Mouse (Mus musculus): ENCODE data around the gene Hist1h4h.
A peak's percentile ranks its signal among the peaks of the same experiment; 100 is the strongest.
"Not testable (repeated sequence)": the region's sequence is repeated elsewhere in the genome, so short reads cannot be mapped to it uniquely, and the experiment has no call there.

Gene Hist1h4h

GRCm38 (mm10) chr13:23555839-23556416 is 25.1 kb downstream of the Hist1h4h start:
- DNase-seq, result peak; percentile 82

DNA sequence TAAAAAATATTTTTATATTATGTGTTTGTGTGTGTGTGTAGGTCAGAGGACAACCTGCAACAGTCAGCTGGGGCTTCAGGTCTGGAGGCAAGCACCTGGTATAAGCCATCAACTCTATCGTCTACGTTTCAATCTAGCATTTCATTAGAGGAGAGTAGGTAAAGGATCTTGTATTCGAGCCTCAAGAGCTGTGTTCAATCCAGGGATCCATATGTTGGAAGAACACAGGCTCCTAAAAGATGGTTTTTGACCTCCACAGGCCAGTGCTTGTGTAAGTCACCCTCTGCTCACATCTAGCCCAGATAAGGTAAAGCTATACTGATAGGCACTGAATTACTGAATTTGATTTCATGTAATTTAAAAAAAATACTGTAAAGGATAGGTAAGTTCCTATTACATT is 26.1 kb downstream of the Hist1h4h start:
- DNase-seq, result no peak

DNA sequence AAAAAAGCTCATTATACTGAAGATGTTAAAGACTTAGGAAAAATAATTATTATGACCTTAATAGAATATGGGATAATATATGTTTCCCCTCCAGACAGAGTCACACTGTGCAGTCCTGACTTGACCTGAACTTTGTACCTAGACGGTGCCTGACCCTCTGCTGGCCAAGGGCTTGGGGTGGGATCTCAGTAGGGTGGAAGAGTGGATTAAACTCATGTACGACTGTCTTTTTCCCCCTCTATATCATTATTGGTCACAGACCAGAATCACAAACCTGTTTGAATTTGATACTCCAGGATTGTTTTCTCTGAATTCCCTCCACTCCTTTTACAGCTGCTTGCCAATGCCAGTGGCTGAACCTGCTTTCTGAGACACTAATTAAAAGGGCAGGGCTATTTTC is 29.8 kb downstream of the Hist1h4h start:
- not testable (repeated sequence) for DNase-seq

GRCm38 (mm10) chr13:23561531-23561882 is 30.7 kb downstream of the Hist1h4h start:
- DNase-seq, result not testable (repeated sequence)

DNA sequence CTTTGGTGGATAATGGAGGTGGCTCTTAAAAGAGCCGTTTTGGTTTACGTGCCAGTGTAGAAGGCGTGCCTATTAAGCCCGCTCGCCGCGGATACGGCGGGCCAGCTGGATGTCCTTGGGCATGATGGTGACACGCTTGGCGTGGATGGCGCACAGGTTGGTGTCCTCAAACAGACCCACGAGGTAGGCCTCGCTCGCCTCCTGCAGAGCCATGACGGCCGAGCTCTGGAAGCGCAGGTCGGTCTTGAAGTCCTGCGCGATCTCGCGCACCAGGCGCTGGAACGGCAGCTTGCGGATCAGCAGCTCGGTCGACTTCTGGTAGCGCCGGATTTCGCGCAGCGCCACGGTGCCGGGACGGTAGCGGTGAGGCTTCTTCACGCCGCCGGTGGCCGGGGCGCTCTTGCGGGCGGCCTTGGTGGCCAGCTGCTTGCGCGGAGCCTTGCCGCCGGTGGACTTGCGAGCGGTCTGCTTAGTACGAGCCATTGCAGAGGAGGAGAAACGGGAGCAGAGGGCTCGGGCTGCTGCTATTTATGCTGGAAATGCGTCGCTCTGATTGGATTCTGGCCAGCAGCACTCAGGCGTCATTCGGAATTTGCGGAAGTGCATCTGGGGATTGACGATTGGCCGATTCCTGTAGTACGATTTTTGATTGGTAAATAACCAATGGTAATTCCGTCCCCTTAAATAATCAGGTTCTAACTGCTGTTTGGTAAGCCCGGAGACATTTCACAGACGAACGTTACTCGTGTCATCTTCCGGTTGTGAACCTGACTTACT is 31.2 kb downstream of the Hist1h4h start, which contains the start of gene Hist1h3e:
Hist1h3e (minus strand) TSS at position 487 of the 777 bp plus-strand sequence.
- DNase-seq, result peak; percentile 94

DNA sequence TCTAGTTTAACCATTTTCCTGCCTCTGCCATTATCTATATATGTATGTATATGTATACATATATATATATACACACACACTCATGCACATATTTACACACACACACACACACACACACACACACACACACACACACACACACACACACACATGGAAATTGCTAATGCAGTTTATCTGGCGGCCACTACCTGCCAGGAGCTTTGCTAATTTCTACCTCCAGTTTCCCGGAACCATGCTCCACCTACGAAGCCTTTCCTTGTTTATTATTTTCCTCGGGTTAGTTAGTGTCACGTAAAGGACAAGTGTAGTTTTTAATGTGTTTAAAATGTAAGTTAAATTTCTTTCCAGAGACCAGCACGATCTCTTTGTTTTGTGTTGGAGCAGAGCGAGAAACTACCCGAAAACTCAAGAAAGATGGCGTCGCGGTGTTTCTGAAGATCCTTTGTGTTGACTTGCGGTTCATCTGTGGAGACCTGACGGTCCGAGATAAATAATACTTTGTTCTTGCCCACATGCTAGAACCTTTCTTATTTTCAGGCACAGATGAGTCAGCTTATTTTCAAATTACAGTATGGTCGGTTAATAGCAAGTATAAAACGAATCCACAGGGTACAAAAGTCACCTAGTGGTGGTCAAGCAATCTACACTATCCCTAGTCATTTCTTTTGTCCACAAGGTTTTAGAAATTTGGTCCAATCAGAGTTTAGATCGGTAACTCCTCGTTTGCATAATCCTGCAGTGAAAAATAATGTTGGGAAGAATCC is 32.0 kb downstream of the Hist1h4h start:
- peak; percentile 60 for DNase-seq

DNA sequence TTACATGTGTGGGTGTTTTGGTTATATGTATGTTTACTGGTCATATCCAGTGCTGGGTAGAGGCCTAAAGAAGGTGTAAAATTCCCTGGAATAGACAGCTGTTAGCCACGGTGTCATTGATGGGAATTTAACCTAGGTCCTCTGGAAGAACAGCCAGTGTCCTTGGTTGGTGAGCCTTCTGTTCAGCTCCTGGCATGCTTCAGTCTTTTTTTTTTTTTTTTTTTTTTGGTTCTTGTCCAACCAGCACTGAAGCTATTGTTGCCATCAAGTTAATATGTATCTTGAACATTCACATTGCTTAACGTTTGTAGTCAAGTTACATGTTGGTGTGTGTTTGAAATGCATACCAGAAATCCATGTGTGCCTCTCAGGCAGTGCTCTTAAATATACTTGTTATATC is 33.6 kb downstream of the Hist1h4h start:
- no peak for DNase-seq

- DNase-seq, result not testable (repeated sequence)
These were observed 39.6 kb downstream of the Hist1h4h start for GRCm38 (mm10) chr13:23570261-23571021.

- peak; percentile 73 for DNase-seq
These were observed 40.2 kb downstream of the Hist1h4h start, which contains the start of the genes Hist1h2ae and Hist1h2bg for GRCm38 (mm10) chr13:23571022-23571503. Gene Hist1h2ae, minus strand, starts transcription at chr13:23571220. Gene Hist1h2bg, plus strand, starts transcription at chr13:23571396.

- not testable (repeated sequence) for DNase-seq
These were observed 40.8 kb downstream of the Hist1h4h start for GRCm38 (mm10) chr13:23571504-23572217.

- no peak for DNase-seq
These were observed 41.6 kb downstream of the Hist1h4h start for GRCm38 (mm10) chr13:23572218-23573033.

DNA sequence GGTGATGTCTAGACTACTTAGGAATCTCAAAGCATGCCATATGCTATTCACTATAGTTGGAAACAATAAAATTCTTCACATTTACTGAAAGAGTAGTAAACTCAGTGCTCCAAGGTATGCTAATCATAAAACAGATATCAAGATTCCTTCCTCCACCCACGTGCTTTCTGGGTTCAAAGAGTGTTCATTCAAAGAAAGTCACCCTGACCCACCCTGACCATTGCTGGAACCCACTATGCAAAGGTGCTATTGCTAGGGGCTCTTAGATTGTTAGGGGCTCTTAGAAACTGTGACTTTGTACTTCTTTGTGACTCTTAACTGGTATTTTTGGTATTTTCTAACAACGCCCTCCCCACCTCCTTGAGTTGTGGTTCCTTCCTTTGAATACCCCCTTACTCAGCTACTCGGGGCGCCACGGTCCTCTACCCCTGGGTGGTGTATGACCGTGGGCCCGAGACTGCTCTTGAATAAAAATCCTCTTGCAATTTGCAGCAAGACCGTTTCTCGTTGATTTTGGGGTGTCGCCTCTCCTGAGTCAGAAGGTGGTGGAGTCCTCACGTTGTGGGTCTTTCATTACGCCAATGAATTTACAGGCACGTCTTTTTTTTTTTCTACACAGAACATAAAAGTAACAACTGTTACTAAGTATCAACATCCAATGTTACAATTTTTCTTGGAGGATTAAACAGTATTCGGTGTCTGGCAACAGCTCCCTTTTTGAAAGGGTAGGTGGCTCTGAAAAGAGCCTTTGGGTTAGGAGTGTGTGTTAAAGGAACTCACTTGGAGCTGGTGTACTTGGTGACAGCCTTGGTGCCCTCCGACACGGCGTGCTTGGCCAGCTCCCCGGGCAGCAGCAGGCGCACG is 42.4 kb downstream of the Hist1h4h start:
- not testable (repeated sequence) for DNase-seq

- peak; percentile 86 for DNase-seq
These were observed 43.2 kb downstream of the Hist1h4h start, which contains the start of the genes Hist1h2bf and Hist1h2ad for GRCm38 (mm10) chr13:23573898-23574524. Gene Hist1h2bf, minus strand, starts transcription at chr13:23574196. Gene Hist1h2ad, plus strand, starts transcription at chr13:23574381.

- DNase-seq, result not testable (repeated sequence)
These were observed 43.8 kb downstream of the Hist1h4h start for GRCm38 (mm10) chr13:23574546-23575170.

DNA sequence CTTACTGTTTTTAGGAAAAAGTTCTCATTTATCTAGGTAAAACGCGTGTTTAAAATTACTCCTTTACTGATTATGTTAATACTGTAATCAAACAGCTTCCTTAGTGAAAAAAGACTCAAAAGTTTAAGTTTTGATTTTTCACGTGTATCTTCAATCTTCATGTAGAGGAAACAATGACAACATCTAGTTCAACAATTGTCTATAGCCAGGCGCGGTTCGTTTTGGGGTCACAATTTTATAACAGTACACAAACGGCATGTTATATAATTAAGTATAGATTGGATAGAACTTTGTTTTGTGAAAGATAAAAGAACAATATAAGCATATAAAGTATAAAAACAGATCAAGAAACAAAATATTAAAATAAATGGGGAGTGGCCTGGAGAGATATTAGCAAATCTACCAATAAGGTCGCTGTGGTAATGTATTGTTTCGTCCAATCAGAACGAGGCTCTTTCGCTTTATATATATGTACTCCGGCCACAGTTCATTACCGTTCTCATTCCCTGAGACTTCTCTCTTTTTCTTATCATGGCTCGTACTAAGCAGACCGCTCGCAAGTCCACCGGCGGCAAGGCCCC is 44.5 kb downstream of the Hist1h4h start, which contains the start of gene Hist1h3d:
Hist1h3d (plus strand) TSS at position 493 of the 581 bp plus-strand sequence.
- DNase-seq, result no peak

- DNase-seq, result not testable (repeated sequence)
These were observed 45.0 kb downstream of the Hist1h4h start for GRCm38 (mm10) chr13:23575864-23576313.

DNA sequence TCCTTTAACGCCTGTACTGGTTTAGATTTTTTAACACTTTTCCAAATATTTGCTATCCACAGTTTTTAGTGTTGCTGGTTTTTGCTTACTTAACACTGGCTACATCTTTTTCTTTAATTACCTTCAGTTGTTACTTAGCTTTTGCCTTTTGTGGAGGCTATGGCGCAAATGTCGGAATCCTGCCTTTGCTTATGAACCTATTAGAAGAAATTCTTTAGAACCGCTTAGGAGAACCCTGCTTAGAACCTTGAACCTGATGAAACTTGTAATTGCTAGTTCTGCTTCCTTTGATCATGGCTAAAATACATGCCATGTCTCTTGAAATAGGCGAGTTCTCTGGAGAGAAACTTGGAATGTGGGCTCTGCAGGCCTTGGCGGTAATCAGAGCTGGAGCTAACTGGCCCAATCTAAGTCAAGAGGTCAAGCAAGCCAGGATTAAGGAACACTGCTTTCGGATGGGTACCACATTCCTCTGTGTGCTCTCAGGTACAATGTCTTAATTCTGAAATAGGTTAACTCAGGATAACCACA is 45.6 kb downstream of the Hist1h4h start:
- DNase-seq, result no peak

Measured in cerebellum, adult 9-11 months (tissue).